Mouse (Mus musculus) forebrain, embryonic 14.5 days (tissue): ENCODE data around the gene Nipal4. TPM values are rescaled to one million over a fixed set of nuclear protein-coding genes. Genes with fewer than 3 reads are reported as not detected.

Source experiments
- ATAC-seq: fragments of 200-750 bp; cut with Nextera tagmentation; 2 replicates; pipeline ENCODE4 v1.8.0; 2017; ENCODE audit warnings: mild to moderate bottlenecking, moderate library complexity
- DNase-seq: peaks from one replicate; pipeline ENCODE4 v3.0.0-alpha.2; 2015; ENCODE audit warnings: low spot score
- H3K27ac ChIP-seq: fragments of 300-500 bp; sonication (generic); 2 replicates; pipeline ENCODE4 v1.5.1; 2014; ENCODE audit warnings: low read depth, mild to moderate bottlenecking, control low read depth, low read length, moderate library complexity
- H3K27me3 ChIP-seq: fragments of 300-500 bp; sonication (generic); replicated peaks from 2 replicates; pipeline ENCODE4 v1.6.1; 2014; ENCODE audit warnings: low read length, control low read depth, mixed read lengths; ENCODE audit not compliant: control insufficient read depth, insufficient read depth
- H3K36me3 ChIP-seq: fragments of 300-500 bp; sonication (generic); 2 replicates; pipeline ENCODE4 v1.6.1; 2014; ENCODE audit warnings: low read length, control low read depth; ENCODE audit not compliant: control insufficient read depth, insufficient read depth
- H3K4me1 ChIP-seq: fragments of 300-500 bp; sonication (generic); 2 replicates; pipeline ENCODE4 v1.6.1; 2014; ENCODE audit warnings: antibody characterized with exemption, low read length, control low read depth; ENCODE audit not compliant: control insufficient read depth, insufficient read depth
- H3K4me2 ChIP-seq: fragments of 300-500 bp; sonication (generic); 2 replicates; pipeline ENCODE4 v1.6.1; 2014; ENCODE audit warnings: mild to moderate bottlenecking, control low read depth, low read length
- H3K4me3 ChIP-seq: fragments of 300-500 bp; sonication (generic); 2 replicates; pipeline ENCODE4 v1.5.1; 2014; ENCODE audit warnings: low read depth, low read length, control low read depth
- H3K9ac ChIP-seq: fragments of 300-500 bp; sonication (generic); 2 replicates; pipeline ENCODE4 v1.6.1; 2014; ENCODE audit warnings: mild to moderate bottlenecking, low read length, control low read depth, moderate library complexity
- H3K9me3 ChIP-seq: fragments of 300-500 bp; sonication (generic); replicated peaks from 2 replicates; pipeline ENCODE4 v1.6.1; 2016; ENCODE audit warnings: low read length, control low read depth, mixed read lengths; ENCODE audit not compliant: control insufficient read depth
- WGBS: fragments of 180-500 bp; shearing (Covaris S2); extraction: QIAGEN DNeasy Blood & Tissue Kit; methylation state at CpG from one replicate; pipeline ENCODE4 v1.1.7; 2014; 5-methylcytosine and 5-hydroxymethylcytosine counted together
- microRNA-seq: library from miRNA; unstranded; fragments of <30 nt; microRNA quantifications from one replicate; pipeline ENCODE4, GENCODE M21; 2016
- polyA plus RNA-seq: library from polyadenylated mRNA; unstranded; fragments of >200 nt; fragmentation: Nextera tagmentation; extraction: Ambion mirVana; gene quantifications from 2 replicates; pipeline ENCODE4 v1.2.1, GENCODE M21; 2014

Gene Nipal4
- polyA plus RNA-seq, 1 experiment from 2014 or later: 0.25 TPM

DNA sequence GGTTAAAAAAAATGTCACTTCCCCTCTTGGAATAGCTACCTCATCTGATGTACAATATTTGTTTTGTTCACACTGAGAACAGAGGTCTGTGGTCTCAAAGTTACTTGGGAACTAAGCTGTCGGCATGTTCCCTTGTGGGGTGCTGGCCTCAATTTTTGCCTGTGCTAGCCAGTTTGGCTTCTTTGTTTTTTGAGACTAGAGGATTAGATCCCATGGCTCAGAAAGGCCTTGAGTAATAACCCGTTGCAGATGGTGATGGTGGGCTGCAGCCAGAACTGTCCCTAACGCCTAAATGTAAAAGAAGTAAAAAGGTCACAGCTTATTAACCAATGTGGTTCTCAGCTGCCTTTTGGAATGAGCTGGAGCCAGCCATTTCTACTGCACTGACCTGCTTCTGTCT lies 53.1 kb downstream of the Nipal4 start:
- no peak for ATAC-seq
- H3K9me3 ChIP-seq: no peaks in the 10 kb centered on the region
- no peak overlapping the region for H3K4me3 ChIP-seq
- no peak overlapping the region for H3K27ac ChIP-seq
- peaks cover 4% of the 10 kb centered on the region; the same call in 1 of the 2 replicates for H3K36me3 ChIP-seq
- no peak overlapping the region for H3K4me2 ChIP-seq
- no peaks in the 10 kb centered on the region for H3K4me1 ChIP-seq
- DNase-seq: no peak
- no peak overlapping the region for H3K9ac ChIP-seq
- 77% methylated on average over 3 of the region's 3 CpGs for WGBS
- H3K27me3 ChIP-seq: no peaks in the 10 kb centered on the region

DNA sequence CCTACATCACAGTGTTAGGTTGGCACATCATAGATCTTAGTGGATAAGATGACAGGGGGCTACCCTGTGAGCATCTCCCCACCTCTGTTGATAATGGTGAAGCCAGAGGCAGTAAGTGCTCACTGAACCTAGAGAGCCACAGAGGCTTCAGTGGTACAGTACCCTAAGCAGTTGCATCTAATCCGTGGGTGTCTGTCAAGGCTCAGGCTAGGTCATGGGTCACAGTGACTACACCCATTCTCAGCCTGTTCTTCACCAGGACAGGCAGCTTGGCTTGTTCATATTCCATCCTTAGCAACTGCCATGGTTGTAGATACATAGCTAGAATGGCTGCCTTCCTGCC lies 55.4 kb downstream of the Nipal4 start:
- Histone ChIP-seq H3K27ac (no peak overlapping the region), H3K4me1 (no peaks in the 10 kb centered on the region), H3K4me2 (no peak overlapping the region), H3K27me3 (no peaks in the 10 kb centered on the region), H3K9me3 (no peaks in the 10 kb centered on the region), H3K9ac (no peak overlapping the region), H3K4me3 (no peak overlapping the region), H3K36me3 (0 out of 2 replicates have a peak, but pooled peaks cover 4% of the 10 kb centered on the region)
- ATAC-seq (no peak), DNase-seq (no peak)
- 78% methylated on average over 1 of the region's 1 CpGs for WGBS

DNA sequence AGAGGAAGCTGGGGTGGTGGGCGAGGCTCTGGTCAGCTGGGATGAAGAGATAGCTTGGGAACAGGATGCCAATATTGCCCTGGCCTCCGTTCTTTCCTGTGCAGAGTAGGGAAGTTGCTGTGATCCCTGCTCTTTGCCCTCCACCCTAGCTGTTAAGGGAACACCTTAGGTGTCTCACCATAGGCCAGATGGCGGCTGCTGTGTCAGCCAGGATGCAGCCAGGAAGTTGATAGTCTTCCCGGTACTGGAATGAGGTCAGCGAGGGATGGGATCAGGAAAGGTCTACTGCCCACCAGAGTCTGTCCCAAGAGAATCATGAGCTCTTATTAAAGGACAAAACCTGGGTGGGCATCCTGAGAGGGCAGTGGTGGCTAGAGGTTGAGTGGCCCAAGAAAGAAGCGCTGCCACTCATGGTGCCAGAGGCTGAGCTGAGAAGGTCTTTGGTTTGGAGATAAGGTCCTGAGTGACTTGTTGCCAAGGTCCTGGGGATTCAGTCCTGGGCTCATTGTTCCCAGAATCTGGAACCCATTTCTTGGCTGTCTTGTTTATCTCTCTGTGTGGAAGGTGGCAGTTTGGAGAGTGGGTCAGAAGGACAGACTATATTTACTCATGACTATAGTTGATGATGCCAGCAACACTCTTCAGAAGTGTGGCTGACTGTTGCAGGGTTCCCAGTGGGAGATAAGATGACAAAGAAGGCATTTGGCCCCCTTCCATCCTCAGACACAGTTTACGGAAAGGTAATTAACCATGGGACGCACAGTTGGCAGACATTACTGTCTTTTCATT lies 56.0 kb downstream of the Nipal4 start:
- Histone ChIP-seq H3K4me3 (no peak overlapping the region), H3K4me1 (no peaks in the 10 kb centered on the region), H3K9ac (no peak overlapping the region), H3K9me3 (no peaks in the 10 kb centered on the region), H3K36me3 (0 out of 2 replicates have a peak, but pooled peaks cover 4% of the 10 kb centered on the region), H3K27ac (no peak overlapping the region), H3K4me2 (no peak overlapping the region), H3K27me3 (no peaks in the 10 kb centered on the region)
- WGBS: 79% methylated on average over 8 of the region's 8 CpGs
- no peak for ATAC-seq
- DNase-seq: peak; percentile 12

DNA sequence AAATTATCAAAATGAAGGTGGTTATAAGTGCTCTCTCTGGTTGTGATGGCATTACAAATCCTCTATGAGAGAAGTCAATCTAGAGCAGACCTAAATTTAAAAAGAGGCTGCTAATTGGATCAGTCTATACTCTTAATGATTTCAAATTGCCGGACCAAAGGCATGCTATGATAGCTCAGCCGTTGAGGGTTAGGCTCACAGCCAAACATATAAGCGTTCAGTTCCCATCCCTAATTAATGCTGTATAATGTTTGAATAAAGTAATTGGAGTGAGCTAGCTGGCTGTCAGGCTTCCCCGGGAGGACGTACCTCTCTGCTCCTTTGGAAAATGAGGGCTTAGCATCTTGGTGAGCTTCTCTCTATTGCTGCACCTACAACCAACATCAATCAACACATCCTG lies 57.1 kb downstream of the Nipal4 start:
- H3K27me3 ChIP-seq: no peaks in the 10 kb centered on the region
- H3K4me2 ChIP-seq: no peak overlapping the region
- DNase-seq: peak; percentile 60
- no peaks in the 10 kb centered on the region for H3K9me3 ChIP-seq
- peak; percentile 69 for ATAC-seq
- no peak overlapping the region for H3K4me3 ChIP-seq
- H3K36me3 ChIP-seq: 0 out of 2 replicates have a peak, but pooled peaks cover 4% of the 10 kb centered on the region
- no peak overlapping the region for H3K9ac ChIP-seq
- no peaks in the 10 kb centered on the region for H3K4me1 ChIP-seq
- no peak overlapping the region for H3K27ac ChIP-seq
- 23% methylated on average over 5 of the region's 5 CpGs for WGBS

DNA sequence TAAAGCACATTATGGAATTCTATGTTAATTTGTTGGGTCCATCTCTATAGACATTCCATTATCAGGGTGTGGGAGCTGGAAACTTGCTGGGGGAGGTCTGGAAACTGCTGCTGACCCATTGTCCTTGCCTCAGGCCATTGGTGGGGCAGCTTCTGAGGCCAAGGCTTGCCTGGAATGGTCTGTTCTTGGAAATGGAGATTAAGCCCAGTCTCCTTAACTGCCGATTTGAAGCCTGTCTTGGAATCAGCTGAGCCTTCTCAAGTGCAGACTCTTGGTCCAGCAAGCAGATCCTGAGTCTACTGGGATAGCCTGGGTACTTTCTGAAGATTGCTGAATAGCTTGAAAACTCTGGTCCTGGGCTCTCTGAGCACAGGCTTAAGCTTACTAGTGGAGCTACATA lies 59.3 kb downstream of the Nipal4 start:
- no peaks in the 10 kb centered on the region for H3K27me3 ChIP-seq
- no peak overlapping the region for H3K4me2 ChIP-seq
- WGBS: 93% methylated on average over 1 of the region's 1 CpGs
- no peaks in the 10 kb centered on the region for H3K9me3 ChIP-seq
- no peaks in the 10 kb centered on the region for H3K36me3 ChIP-seq
- DNase-seq (no peak), ATAC-seq (no peak)
- H3K4me1 ChIP-seq: no peaks in the 10 kb centered on the region
- no peak overlapping the region for H3K9ac ChIP-seq
- H3K27ac ChIP-seq: no peak overlapping the region
- no peak overlapping the region for H3K4me3 ChIP-seq

DNA sequence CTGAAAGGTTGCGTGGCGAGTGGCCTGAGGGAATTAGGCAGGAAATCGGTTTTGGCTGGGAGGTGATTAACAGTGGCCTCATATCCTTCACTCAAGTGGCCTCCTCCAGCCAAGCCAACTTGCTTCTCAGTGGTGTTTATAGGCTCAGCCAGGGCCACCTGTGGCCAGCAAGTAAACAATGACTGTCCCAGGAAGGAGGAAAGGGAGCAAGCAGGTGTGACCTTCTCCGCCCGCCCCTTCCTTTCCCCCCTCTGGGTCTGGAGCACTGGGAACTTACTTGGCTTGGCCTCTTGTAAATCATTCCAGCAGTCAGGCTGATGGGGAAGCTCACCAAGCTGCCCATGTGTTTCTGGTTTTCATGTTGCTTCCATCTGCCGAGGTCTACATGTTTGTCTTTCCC lies 64.2 kb downstream of the Nipal4 start:
- Histone ChIP-seq H3K9me3 (no peaks in the 10 kb centered on the region), H3K27me3 (no peaks in the 10 kb centered on the region), H3K4me3 (no peak overlapping the region), H3K4me2 (no peak overlapping the region), H3K27ac (no peak overlapping the region), H3K9ac (no peak overlapping the region), H3K36me3 (no peaks in the 10 kb centered on the region), H3K4me1 (no peaks in the 10 kb centered on the region)
- DNase-seq (no peak), ATAC-seq (no peak)
- WGBS: 89% methylated on average over 6 of the region's 6 CpGs

Small RNAs within 50 kb of the gene (microRNA-seq; reads per million reads assigned to microRNA genes)
- gene Mir7239 (not detected), gene Mir8100 (not detected)

Other genes with a start within 250 kb of the Nipal4 start
- 12.5 and 14.8 TPM in 2 replicates for gene Lsm11, start 221.6 kb downstream of the Nipal4 start, polyA plus RNA-seq
- gene Thg1l, start 211.0 kb downstream of the Nipal4 start, polyA plus RNA-seq: 9.4 and 9.7 TPM in 2 replicates
- gene Sox30, start 186.2 kb downstream of the Nipal4 start, polyA plus RNA-seq: 0.11 TPM in 1 of 2 replicates, not detected in the other
- 4.7 and 6.3 TPM in 2 replicates for gene Gm12166, start 114.2 kb downstream of the Nipal4 start, polyA plus RNA-seq
- 4.5 and 6.2 TPM in 2 replicates for gene Adam19, start 110.5 kb downstream of the Nipal4 start, polyA plus RNA-seq
- gene Fndc9, start 69.0 kb upstream of the Nipal4 start, polyA plus RNA-seq: 5.1 and 5.9 TPM in 2 replicates
- gene Cyfip2, start 146.4 kb upstream of the Nipal4 start, polyA plus RNA-seq: 57.8 and 78.9 TPM in 2 replicates
- gene Itk, start 223.0 kb upstream of the Nipal4 start, polyA plus RNA-seq: 0.07 TPM in 1 of 2 replicates, not detected in the other
- gene Fam71b, start 230.1 kb upstream of the Nipal4 start, polyA plus RNA-seq: not detected in 2 replicates